Mouse (Mus musculus): ENCODE measurements around the gene Timm10. TPM values are rescaled to one million over a fixed set of nuclear protein-coding genes. Genes with fewer than 3 reads are reported as not detected.
A peak's percentile ranks its signal among the peaks of the same experiment; 100 is the strongest.
"Not testable (repeated sequence)": the region's sequence is repeated elsewhere in the genome, so short reads cannot be mapped to it uniquely, and the experiment has no call there.

Timm10 gene
- total RNA-seq (2021), result 10 to 100 TPM; 45.0 to 48.7 TPM

GRCm38 (mm10) chr2:84826488-84827282 lies at the start of gene Timm10:
Timm10 (plus strand) TSS chr2:84826997.
- peak; percentile 84 to 90 for DNase-seq

DNA sequence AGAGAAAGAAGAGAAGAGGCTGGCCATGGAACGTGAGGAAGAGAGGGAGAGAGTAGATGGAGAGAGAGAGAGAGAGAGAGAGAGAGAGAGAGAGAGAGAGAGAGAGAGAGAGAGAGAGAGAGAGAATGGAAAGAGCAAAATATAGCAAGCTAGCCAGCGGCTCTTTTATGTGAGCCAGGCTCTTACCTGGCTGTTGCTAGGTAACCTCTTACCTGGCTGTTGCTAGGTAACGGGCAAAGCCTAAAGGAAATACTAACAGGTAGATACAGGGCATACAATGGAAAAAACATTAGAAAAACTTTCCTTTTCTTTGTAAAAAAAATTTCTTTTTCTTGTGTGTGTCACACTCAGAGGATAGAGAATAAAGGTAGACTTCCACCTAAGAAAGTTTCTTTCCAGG lies 49.1 kb upstream of the Timm10 start:
- DNase-seq, result no peak

DNA sequence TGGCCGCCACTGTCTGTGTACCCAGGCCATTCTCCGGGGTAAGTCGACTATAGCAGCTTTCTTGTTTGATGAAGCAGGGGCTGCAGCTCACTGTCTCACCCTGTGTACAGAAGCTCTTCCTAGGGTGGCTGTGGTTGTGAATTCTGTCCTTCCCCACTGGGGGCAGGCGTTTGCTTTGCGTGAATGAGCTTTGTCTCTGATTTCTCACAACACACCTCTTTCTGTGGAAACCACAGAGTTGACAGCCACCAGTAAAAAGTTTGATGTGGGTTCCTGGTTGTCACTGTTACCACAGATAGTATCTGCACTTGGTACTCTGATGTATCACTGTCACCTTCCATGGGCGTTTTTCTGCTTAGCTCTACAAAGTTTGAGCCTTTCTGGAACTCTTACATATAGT lies 47.6 kb upstream of the Timm10 start:
- no peak for DNase-seq

DNA sequence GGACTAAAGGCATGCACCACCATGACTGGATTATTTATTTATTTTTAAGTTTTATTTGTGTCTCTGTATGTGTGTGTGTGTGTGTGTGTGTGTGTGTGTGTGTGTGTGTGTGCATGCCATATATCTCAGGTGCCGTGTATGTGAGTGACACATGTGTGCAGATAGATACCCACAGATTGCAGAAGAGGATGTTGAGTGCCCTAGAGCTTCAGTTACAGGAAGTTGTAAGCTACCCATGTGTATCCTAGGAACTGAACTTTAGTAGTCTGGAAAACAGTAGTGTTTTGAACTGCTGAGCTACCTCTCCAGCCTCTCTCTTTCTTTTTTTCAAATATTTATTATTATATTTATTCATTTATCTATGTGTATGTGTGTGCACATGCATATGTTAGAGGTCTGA lies 43.5 kb upstream of the Timm10 start:
- no peak for DNase-seq

DNA sequence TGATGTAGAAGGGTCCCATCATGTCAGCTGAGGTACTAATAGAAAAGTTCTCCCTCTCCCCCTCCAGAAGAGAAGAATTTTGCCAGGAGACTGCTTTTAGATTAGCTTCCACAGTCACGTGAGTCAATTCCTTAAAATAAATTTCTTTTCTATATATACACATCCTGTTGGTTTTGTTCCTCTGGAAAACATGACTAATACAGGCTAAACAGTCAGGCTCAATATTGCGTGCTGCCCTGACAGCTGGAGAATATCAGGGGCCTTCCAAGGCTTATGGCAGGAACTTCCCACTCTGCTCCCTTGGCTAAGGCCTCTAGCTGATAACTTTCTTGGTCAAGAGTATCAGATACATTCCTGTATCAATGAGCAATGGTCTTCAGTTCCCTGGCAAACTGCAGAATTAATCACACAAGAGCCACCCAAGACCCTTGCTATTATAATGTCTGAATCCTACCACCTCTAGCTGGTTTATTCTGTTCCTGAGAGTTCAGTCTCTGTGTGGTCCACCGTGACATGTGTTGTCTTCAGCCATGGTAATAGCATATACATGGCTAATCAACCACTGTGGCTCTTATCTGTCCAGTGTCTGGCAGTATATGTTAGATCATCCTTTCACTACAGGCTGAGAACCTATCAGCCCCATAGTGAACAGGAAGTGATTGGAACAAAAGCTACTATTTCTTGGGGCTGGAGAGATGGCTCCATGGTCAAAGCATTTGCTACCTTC lies 42.8 kb upstream of the Timm10 start:
- DNase-seq, result no peak

GRCm38 (mm10) chr2:84788316-84788715 lies 38.5 kb upstream of the Timm10 start:
- no peak for DNase-seq

DNA sequence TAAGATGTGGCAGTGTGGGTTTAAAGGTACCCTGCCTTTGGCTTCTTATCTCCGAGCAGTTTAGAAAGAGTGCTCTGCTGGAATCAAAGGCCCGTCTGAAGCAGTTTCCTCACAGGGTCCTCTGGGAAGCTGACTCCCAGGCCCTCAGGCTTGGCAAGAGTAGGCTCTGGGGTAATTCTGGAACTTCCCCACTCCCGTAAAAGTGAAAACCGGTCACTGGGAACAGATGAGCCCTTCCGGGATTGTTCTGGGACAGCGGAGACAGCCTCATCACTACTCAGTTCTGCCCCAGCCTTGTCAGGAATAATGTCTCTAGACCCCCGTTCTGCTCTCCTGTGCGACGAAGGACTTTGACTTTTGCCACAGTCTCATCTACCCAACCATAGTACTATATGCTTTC lies 36.4 kb upstream of the Timm10 start:
- no peak for DNase-seq

DNA sequence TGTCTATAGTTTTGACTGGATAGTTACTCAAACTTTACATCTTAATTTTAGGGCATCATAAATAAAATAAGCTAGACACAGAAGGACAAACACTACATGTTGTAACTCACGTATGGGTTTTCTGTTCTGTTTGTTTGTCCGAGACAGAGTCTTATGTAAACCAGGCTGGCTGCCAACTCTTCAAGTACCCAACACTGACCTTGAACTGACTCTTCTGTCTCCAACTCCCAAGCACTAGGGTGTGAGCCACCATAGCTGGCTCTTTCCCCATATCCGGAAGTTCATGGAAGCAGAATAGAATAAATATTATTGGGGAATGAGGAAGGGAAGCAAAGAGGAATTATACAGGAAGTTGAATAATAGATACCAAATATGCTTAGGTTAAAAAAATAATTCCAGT lies 34.3 kb upstream of the Timm10 start:
- no peak for DNase-seq

DNA sequence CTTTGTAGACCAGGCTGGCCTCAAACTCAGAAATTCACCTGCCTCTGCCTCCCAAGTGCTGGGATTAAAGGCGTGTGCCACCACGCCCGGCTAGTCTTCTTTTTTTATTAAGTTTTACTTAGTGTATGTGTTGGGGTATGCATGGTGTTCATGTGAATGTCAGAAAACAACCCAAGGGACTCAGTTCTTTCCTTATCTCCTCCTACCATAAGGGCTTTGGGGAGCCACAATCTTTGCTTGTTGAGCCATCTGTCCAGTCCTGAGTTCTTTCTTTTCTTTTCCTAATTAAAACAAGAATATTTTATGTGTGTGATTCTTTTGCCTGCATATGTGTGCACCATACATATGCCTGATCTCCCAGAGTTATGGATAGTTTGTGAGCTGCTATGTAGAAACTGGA lies 33.6 kb upstream of the Timm10 start:
- no peak for DNase-seq

- no peak for DNase-seq
Measured at GRCm38 (mm10) chr2:84793871-84794270, 32.9 kb upstream of the Timm10 start.

DNA sequence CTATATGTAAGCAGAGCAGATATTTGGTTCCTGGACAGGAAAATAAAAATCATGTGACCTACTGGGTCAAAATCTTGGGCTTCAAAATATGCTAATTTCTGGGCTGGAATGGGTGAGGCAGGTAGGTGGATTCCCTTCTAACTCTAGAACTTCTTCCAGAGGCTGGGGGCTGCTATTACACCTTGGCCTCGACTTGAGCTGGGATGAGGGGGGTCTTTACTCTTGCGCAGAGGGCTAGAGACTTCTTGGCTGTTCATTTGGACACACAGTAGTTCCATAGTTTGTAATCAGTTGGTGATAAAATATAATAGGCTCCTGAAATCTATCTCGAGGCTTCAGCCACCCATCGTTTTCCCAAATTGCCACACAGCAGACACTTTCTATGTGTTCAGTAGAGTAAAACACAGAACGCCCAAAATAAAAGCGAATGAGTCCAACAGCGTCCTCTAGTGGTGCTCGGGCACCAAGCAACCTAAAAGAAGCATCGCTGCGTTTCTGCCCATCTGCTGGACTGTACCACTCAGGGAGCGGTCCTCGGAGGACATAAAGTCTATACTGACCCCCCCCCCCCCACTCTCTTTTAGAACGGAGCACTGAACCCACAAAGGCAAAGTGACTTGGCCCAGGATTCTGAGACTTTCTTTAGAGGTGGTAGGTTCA lies 28.8 kb upstream of the Timm10 start:
- DNase-seq, result peak; percentile 79 to 81

DNA sequence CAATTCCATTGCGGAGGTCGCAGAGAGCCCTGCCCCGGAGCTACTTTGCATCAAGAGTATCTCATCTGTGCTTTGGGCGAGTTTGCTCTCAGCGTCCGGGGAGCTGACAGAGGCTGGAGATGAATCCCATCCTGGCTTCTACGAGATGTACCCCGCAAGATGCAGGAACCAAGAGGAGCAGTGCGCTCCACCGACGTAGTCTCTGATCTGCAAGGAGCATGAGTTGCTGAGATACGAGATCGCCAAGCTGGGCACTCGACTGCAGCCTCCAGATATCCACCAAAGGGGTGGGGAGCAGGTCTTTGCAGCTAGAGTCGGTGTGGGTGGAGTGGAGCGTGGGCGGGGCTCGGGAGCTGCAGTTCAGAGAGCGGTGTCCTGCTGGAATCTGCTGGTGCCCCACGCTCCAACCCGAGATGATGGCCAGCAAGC lies 28.3 kb upstream of the Timm10 start, which contains the start of gene Ube2l6:
TSS of gene Ube2l6 (plus strand) at position 336 of the 429 bp plus-strand sequence.
- peak; percentile 42 to 59 for DNase-seq

DNA sequence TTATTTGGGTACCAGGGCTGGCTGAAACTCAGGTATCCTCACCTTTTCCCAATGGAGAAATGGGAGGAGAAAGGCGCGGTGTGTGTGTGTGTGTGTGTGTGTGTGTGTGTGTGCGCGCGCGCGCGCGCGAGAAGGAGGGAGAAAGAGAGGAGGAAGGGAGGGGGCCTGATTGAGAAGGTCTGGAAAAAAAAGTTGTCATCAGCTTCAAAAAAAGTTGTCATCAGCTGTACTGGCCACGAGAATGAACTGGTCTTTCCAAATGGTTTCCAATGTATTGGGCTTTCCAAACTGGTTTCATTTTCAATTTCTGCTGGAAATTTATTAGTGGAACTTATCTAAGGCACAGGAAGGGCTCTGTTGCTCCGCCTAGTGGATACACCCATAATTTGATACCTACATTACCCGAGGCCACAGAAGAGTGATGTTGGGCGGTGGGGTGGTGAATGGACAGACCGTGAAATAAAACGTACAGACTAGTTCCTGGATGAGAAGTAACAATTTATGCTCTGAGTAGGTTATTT lies 27.7 kb upstream of the Timm10 start:
- peak; percentile 31 to 39 for DNase-seq

GRCm38 (mm10) chr2:84800304-84800703 lies 26.5 kb upstream of the Timm10 start:
- DNase-seq, result no peak

- not testable (repeated sequence) for DNase-seq
Measured at GRCm38 (mm10) chr2:84801223-84801622, 25.6 kb upstream of the Timm10 start.

- no peak for DNase-seq
Measured at GRCm38 (mm10) chr2:84803963-84804362, 22.8 kb upstream of the Timm10 start.

- DNase-seq, result no peak
Measured at GRCm38 (mm10) chr2:84806546-84806945, 20.3 kb upstream of the Timm10 start.

- DNase-seq, result no peak
Measured at GRCm38 (mm10) chr2:84809330-84809729, 17.5 kb upstream of the Timm10 start.

GRCm38 (mm10) chr2:84810526-84810885 lies 16.3 kb upstream of the Timm10 start:
- DNase-seq, result no peak

DNA sequence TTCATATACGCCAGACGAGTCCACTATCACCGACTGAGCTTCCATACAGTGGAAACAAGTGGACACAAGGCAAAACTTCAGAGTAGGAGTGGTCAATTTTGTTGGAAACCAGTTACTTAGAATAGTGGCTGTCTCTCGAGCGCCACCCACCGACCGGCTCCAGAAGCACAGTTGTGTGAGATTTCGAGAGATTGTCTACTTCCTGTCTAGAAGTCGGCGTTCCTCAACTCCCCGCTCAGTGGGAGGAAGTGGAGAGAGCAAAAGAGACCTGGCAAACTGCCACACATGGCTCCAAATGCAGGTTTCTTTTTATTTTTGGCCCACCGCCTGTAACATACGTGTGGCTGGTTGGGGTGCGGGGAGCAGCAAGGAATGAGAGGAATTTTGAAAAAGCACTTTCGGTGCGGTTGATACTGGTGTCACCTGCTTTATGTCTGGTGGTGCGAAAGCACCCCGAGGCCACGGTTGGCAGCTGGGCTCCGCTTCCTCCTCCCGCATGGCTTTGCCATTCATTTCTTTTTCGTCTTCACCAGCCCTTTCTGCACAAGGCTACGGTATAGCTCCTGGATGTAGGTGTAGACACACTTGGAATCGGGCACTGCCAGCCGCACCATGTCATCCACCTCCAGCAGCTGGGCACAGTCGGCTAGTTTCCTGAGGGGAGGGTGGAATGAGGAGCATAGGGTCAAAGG lies 15.8 kb upstream of the Timm10 start:
- DNase-seq, result peak; percentile 76 to 77

GRCm38 (mm10) chr2:84811880-84812279 lies 14.9 kb upstream of the Timm10 start:
- no peak for DNase-seq

- DNase-seq, result no peak
Measured at GRCm38 (mm10) chr2:84812676-84813075, 14.1 kb upstream of the Timm10 start.

Data from layer of hippocampus, postnatal 36 days (tissue).